Mouse (Mus musculus): Measurements from ENCODE around the gene Rps6kb1.
A peak's percentile ranks its signal among the peaks of the same experiment; 100 is the strongest.

The Rps6kb1 gene

DNA sequence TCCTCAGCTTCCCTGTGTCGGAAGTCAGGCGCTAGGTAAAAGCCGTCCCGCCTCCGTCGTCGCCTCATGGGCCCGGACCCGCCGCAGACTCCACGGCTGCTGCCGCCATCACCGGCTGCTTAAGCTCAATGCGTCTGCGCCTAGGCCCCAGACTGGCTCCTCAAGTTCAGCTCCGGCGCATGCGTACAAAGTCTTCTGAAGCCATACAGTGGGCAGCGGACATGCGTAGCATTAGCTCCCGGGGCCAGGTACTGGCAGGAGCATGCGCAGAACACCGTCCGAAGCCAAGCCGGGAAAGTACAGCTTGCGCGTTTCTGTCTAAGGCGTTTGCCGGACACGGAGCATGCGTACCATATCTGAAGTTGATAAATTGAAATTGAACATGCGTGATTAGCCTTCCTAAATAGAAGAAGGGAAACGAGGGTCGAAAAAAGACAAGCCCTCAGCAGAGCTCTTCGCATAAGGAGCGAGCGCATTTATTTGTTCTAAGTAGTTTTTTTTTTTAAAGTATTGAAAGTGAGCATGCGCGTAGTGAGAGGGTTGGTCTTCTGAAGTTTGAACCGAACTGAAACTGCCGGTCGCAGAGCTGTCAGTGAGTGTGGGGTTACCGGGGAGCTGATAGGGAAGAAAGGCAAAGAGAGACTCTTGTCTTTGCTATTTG lies at the start of gene Rps6kb1, which contains the start of gene Tubd1:
Gene Rps6kb1, minus strand, starts transcription at position 167 of the 661 bp plus-strand sequence.
Gene Tubd1, plus strand, starts transcription at position 353 of the 661 bp plus-strand sequence.
- DNase-seq (ENCODE audit: low read depth, low spot score): peak; percentile 100

DNA sequence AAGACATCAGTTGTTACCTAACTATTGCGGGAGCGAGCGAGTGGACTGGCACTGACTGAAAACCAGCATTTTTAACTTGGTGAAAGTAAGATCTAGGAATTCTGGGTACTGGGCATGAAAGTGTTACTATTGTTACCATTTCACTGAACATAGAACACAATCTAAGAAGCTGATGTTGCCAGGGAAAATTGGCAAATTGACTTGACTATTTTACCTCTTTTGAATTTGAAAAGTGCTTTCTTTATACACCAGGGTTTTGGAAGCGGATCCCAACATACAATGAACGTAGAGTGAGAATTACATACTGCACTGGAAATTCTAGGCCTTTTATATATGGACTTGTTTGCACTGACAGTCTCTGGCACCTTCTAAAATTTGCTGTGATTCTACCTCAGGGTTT lies 48.8 kb upstream of the Rps6kb1 start:
- DNase-seq (ENCODE audit: low read depth, low spot score): no peak

DNA sequence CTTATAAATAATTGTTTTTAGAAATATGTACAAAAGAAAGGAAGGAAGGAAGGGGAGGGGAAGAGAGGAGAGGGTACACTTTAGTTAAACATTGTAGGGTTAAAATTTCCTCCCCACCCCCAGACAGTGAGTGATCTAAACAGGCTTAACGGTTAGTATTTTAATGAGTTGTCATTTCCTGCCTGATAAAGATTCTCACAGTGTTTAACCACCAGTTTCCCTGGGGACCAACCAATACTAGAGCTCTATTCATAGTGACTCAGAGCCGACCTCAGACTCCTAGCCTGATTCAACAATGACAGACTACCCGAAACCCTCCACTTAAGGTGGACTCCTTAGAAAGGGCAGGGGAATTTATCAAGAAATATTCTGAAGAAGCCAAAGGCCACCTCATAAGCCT lies 48.4 kb upstream of the Rps6kb1 start:
- no peak for DNase-seq (ENCODE audit: low read depth, low spot score)

DNA sequence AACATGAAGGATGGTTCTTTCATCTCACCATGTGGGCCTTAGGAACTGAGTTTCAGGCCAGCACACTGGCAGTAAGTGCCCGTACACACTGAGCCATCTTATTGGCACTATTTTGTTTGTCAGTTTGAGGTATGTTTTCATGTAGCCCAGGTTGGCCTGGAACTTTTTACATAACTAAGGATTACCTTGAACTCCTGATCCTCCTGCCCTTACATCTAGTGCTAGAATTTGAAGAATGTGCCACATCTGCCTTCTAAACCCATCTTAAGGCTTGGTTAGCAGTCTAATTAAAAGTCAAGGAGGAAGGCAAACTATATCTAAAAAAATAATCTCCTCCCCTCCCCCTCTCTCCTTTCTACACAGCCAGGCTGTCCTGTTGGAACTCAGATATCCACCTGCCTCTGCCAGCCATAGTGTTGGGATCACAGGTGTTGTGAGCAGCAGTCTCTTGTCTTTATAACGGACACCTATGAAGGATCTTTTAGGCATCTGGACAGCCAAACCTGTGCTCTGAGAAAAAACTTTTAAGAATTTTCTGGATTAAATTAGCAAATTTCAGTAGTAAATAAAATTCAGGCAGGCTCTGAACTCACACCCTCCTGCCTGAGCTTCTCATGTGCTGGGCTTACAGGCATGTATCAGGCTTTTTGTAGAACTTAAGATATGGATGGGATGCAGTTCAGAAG lies 47.5 kb upstream of the Rps6kb1 start:
- DNase-seq (ENCODE audit: low read depth, low spot score): no peak

DNA sequence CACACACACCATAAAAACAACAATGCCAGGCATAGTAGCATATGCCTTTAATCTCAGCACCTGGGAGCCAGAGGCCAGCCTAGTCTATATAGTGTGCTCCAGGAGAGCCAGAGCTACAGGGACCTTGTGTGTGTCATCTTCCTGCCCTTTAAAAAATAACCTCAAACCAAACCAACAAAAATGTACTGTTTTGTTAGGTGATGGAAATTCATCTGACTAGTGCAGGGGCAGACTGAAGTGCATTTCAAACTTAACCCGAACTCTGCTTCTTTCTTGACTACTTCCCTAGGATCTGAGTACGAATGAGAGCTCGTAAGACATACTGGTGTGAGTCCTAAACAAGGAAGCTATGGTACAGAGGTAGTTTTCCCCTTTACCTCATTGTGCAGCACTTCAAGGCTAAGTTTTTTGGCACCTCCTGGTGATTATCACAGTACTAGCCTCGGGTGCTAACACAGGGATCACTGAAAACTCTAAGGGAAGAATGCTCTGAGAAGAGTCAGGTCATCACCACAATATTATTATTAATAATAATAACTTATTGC lies 46.8 kb upstream of the Rps6kb1 start:
- DNase-seq (ENCODE audit: low read depth, low spot score): no peak

DNA sequence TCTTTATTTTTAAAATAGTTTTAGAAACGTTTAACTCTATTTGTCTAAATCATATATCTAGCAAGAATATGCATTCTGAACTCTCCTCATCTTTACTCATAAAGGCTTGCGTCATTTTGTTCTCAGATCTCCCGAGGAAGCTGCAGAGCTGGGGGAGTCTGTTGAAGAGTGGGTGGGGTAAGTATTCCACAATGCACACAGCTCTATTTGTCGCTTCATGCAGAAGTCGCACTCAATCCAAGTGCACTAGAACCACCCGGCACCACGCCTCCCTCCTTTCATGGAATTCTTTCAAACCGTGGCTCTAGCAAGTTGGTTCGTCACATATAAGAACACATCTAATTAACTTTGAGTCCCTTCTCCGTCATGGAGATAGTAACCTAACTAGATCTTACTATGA lies 46.0 kb upstream of the Rps6kb1 start:
- DNase-seq (ENCODE audit: low read depth, low spot score): no peak

DNA sequence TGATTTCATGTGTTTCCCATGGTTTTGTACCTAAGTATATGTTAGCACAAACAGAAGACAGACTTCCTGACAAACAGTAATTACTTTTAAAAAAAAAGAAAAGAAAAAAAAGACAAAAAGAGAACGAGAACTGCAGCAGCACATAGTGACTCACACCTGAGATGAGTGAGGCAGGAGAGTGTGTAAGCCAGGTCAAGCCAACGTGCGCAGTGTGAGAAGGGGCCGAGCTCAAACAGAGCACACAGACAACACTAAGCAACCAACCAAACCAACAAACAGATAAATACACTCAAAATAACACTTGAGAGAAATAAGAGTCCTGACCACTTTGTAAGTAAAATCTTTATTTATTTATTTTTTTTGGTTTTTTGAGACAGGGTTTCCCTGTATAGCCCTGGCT lies 45.5 kb upstream of the Rps6kb1 start:
- DNase-seq (ENCODE audit: low read depth, low spot score): no peak

DNA sequence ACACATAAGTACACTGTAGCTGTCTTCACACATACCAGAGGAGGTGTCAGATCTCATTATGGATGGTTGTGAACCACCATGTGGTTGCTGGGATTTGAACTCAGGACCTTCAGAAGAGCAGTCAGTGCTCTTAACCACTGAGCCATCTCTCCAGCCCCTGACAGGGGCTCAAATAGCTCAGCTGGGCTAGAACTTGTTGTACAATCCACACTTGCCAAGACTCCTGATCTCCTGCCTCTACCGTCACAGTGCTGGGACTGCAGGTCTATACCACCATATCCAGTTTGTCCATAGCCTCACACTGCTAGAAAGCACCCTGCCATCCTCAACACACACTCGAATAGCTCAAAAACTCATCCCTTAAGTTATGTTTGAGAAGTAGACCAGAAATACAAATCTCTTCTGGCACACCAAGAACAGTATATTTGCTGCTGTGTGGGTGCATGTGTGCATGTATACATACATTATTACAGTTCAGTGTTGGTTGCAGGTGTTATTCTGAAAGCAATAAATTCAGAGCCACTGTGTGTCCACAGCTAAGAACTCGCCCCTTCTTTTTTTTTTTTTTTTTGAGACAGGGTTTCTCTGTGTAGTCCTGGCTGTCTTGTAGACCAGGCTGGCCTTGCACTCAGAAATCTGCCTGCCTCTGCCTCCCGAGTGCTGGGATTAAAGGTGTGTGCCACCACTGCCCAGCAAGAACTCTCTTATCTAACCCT lies 44.1 kb upstream of the Rps6kb1 start:
- no peak for DNase-seq (ENCODE audit: low read depth, low spot score)

DNA sequence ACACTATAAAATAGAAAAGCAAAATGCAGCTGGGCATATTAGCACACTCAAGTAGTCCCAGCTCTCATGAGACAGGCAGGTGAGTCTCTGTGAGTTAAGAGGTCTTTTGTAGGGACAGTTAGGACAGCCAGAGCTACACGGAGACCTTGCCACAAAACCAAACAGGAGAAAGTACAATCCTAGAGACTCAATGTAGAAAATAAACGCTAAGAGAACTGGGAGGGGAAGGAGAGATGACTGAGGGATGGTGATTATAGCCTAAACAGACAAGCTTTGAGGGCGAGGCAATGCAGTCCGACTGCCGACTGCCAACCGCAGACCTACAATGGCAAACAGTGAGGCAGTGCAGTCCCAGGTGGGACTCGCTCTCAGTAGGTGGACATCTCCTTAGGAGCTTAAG lies 43.2 kb upstream of the Rps6kb1 start:
- no peak for DNase-seq (ENCODE audit: low read depth, low spot score)

DNA sequence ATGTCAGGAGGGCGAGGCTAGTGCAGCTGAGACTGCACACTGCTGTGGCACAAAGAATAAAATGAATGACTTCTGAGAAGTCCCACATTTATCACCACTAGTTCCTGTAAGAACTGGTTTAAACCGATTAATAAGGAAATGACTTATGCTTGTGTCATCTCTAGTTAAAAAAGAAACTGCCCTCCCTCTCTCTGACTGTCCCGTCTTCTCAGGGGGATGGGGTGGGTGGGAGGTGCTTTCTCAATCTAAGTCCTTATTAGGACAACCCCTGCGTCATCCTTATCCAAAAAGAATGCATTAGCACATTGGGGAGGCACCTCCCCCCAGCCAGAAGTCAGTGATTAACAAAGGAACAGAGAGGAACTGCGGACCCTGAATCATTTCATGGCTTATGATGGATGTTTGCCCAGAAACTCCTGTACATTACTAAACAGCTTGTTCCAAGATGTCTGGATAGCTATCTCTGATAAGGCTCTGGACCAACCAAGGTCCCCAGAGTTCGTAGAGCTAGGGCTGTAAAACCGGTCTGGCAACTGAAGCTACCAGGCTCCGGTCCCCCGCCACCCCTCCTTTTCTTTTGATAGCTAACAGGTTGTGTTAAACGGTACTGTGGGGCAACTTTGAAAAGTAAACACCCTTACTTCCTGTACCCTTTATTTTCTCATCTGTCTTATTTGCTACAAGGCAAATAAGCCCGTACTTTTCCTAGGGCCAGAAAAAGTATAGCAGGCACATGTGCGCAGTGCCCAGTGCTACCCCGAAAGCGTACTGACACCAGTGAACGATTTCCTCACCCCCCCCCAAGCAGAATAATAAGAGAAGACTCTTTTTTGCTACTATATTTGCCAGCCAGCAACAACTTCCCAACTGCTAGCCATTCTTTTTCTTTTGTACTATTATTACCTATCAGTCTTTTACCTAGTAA lies 42.5 kb upstream of the Rps6kb1 start:
- peak; percentile 83 for DNase-seq (ENCODE audit: low read depth, low spot score)

DNA sequence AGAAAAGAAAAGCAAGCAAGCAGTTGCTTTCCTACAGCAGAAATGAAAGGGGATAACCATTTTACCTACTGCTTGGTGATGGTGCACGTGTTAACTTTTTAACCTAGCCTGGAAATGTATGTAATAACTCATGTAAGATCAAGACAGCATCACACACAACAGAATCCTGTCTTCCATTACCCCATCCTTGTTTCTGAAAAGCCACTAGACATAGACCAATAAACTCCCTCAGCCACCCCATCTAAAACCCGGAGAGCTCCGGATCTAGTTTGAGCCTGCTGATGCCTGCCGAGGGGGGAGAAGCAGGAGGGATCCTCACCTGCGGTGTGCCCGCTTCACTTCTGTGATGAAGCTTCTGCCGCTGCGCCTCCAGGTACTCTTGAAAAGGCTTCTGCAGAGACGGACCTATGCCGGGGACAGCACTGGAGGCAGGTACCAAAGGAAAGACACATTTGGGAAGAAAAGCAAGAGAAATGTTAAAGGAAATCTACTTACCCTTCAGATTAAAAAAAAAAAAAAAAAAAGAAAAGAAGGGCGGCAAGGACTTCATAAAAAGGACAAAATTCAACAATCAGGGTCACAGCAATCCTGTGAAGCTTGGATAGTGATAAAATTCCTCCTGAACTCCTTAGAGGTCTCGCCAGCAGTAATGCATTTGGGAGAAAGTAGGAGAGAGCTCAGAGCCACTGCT lies 41.7 kb upstream of the Rps6kb1 start:
- no peak for DNase-seq (ENCODE audit: low read depth, low spot score)

DNA sequence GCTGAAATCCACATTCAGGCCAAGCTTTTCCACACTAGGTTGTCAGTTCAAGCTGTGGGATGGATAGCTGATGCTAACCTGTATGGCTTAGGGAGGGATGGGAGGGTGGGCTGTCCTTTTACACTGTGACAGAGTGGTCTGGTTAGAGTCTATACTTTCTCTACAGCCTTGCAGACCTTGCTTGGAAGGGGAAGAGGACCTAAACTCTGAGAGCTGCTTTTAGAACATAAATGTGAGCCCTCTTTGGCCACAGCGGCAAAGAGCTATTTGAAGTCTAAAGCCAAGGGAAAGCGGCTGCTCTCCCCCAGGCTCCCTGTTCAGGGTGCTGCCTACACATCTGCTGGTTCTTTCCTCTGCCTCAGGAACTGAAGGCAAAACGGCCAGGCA lies 41.0 kb upstream of the Rps6kb1 start:
- DNase-seq (ENCODE audit: low read depth, low spot score): no peak

DNA sequence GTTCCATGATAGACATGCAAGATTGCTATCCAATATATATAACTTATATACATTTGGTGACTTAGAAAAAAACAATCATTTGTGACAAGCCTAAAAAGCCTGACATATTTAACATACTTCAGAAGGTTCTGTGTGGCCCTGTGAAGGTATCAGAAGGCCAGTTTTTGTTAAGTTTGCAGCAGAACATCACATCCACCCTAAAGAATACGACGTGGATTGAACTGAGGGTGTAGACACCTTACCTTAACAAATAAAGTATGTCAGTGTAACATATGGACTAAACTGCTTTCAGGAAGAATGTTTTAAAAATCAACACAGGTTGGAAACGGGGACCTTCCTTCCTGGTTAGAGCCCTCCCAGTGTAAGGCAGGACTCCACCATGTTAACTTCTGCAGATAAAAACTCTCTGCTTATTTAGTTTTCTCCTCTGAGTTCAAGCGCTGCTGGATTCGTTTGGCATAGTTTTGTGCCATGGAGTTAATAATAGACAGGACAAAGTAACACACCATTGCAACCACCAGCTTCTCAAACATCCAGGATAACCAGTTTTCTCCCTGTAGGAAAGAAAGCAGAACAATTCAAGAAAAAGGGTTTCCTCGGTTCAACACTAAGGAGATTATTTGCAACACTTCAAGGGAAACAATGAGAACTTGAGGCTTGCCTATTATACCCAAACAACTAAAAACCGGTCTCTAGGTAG lies 40.4 kb upstream of the Rps6kb1 start:
- DNase-seq (ENCODE audit: low read depth, low spot score): no peak

DNA sequence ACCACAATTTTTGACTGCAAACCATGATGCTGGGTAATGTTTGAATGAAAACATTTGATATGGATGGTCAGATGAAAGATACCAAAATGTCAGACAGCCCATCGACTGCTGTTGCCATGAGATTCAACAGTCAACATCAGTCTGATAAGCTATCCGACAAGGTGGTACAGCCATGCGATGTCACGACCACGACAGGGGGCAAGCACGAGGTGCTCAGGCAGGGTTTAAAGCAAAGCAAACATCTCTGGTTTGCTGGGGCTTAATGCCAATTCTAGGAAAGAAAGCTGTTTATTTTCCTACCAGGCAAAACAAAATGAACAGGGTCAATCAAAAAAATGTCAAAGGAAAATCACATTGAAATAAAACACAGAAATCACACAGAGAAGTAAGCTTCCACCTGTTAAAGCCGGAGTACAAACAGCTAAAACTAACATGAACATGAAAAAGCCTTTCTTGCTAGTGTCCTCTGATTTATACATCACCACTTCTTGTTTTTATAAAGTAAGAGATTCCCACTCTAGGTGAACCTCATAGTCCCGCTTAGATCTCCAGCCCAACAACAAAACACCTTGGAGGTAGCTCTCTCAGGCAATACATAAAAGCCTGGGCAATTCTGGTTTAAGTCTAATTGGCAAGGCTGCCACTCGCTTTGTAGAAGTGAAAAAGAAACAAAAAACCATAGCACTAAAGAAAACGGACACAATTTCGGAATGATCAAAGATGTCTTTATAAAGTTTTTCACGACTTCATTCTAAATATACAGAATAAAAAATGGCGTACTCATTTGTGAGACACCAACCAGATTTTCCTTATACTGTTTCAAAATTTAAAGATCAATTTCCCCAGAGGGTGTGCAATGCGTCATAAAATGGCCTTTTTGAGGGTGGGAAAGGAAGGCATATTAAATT lies 39.6 kb upstream of the Rps6kb1 start:
- DNase-seq (ENCODE audit: low read depth, low spot score): no peak

DNA sequence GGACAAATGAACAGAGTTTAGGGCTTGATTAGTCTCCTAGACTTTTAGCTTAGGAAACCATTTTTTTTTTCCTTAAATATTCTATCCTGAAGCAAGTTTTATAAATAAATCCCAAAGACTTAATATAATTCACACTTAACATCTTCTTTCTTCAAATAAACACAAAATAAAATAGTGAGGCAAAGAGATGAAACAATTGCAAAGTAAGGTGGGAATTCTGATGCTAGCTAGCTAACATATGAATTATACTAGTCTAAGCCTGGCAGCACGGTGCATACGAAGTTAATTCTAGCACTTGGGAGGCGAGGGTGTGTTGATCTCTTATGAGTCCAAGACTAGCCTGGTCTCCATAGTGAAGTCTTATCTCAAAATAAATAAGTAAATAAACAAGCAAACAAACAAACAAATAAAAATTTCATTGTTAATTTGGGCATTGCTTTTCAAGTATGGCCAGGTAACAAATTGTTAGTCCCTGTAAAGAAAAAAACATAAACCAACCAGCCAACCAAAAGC lies 38.8 kb upstream of the Rps6kb1 start:
- DNase-seq (ENCODE audit: low read depth, low spot score): no peak

DNA sequence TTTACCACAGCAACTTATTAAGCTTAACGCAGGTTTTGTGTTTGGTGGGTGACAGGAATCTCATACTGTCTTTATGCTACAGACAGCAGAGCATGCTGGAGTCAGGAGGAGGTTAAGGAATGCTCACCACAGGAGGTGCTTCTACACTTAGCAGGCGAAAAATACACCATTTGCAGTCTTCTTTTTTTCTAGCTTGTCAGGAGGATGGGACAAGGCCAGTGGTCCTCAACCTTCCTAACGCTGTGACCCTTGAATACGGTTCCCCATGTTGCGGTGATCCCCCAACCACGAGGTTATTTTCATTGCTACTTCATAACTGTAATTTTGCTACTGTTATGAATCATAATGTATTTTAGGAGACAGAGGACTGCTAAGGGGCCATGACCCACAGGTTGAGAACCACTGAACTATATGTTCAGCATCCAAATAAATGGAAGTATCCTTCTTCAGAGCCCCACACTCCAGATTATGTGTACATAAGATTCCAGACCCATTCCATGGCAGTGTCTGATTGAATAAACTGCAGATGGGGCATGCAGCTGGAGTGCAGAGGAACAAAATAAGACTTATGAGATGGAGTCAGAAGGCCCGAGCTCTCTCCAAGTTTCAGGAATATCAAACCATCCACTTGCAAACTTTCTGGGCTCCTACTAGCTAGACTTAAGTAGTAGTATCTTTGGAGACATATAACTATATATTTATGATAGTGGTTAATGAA lies 38.1 kb upstream of the Rps6kb1 start:
- no peak for DNase-seq (ENCODE audit: low read depth, low spot score)

DNA sequence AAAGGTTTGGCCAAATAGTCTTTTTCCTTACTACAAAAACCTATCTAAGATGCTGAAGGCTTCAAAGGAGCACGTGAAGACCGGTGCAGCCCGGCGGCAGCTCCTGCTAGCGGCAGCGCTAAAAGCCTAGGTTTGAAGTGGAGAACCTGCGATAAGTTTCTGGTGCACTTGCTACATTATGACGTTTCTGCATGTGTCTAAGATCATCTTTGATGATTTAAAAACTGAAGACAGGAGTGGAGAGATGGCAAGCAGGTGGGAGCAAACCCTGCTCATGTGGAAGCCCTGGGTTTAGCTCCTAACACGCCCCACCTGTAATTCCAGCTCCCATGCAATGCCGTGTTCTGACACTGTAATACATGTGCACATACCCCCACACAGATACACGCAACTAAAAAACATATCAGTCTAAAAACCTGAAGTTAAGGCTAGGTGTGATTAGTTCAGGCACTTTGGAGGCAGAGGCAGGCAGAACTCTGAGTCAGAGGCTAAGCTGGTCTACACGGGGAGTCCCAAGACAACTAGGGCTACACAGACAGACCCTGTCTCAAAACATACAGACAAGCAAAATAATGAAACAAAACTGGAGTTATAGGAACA lies 37.4 kb upstream of the Rps6kb1 start:
- no peak for DNase-seq (ENCODE audit: low read depth, low spot score)

DNA sequence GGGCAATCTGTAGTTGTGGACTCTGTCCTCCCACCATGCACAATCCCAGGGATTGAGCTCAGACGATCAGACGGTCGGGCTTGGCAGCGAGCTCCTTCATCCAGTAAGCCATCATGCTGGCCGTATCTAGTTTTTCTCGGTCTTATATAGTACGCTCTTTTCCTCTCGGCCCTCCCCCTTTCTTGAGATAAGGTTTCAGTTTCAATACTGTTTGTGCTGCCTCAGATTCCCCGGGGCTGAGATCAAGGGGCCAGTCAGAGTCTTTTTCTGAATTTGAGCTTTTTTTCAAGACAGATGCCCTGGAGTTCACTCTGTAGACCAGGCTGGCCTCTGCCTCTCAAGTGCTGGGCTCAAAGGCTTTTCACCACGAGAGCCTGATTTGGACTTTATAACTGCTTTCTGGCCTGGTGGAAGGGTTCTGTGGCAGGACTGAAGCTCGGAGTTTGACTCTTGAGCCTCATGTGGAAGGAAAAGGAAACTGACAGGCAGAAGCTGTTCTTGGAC lies 36.7 kb upstream of the Rps6kb1 start:
- no peak for DNase-seq (ENCODE audit: low read depth, low spot score)
